Mouse (Mus musculus): ENCODE measurements around the gene Tmem233. TPM values are rescaled to one million over a fixed set of nuclear protein-coding genes. Genes with fewer than 3 reads are reported as not detected.

Gene Tmem233
- polyA plus RNA-seq, 1 experiment from 2014 or later: not detected

GRCm38 (mm10) chr5:116009091-116009851, 73.8 kb downstream of the Tmem233 start:
- H3K9ac ChIP-seq (ENCODE audit: low read length): no peak overlapping the region
- no peaks in the 10 kb centered on the region for H3K27me3 ChIP-seq (ENCODE audit: control insufficient read depth, insufficient read depth, low read length)
- H3K4me2 ChIP-seq (ENCODE audit: low read depth, severe bottlenecking): no peak overlapping the region
- H3K27ac ChIP-seq (replicated peaks; ENCODE audit: low read depth, low read length): no peak overlapping the region
- peaks cover 11% of the 10 kb centered on the region for H3K36me3 ChIP-seq (ENCODE audit: control insufficient read depth, insufficient read depth, low read length)
- H3K4me1 ChIP-seq (ENCODE audit: control insufficient read depth, insufficient read depth, low read length): no peaks in the 10 kb centered on the region
- no peaks in the 10 kb centered on the region for H3K9me3 ChIP-seq (ENCODE audit: control insufficient read depth, low read length)
- H3K4me3 ChIP-seq (ENCODE audit: low read depth, low read length): no peak overlapping the region
- 74% methylated on average over 15 of the region's 15 CpGs for WGBS
- DNase-seq (ENCODE audit: low spot score) (no peak), ATAC-seq (ENCODE audit: insufficient number of reproducible peaks, low FRiP score, low TSS enrichment, low read depth) (no peak)

GRCm38 (mm10) chr5:116007723-116008122, 75.3 kb downstream of the Tmem233 start:
- no peak for DNase-seq (ENCODE audit: low spot score)
- 84% methylated on average over 13 of the region's 13 CpGs for WGBS
- Histone ChIP-seq H3K36me3 (ENCODE audit: control insufficient read depth, insufficient read depth, low read length) (peaks cover 4% of the 10 kb centered on the region; the same call in 1 of the 2 replicates), H3K9me3 (ENCODE audit: control insufficient read depth, low read length) (no peaks in the 10 kb centered on the region), H3K4me1 (ENCODE audit: control insufficient read depth, insufficient read depth, low read length) (no peaks in the 10 kb centered on the region), H3K27ac (replicated peaks; ENCODE audit: low read depth, low read length) (no peak overlapping the region), H3K9ac (ENCODE audit: low read length) (no peak overlapping the region), H3K27me3 (ENCODE audit: control insufficient read depth, insufficient read depth, low read length) (no peaks in the 10 kb centered on the region), H3K4me3 (ENCODE audit: low read depth, low read length) (no peak overlapping the region), H3K4me2 (ENCODE audit: low read depth, severe bottlenecking) (no peak overlapping the region)
- no peak for ATAC-seq (ENCODE audit: insufficient number of reproducible peaks, low FRiP score, low TSS enrichment, low read depth)

- DNase-seq (ENCODE audit: low spot score) (no peak), ATAC-seq (ENCODE audit: insufficient number of reproducible peaks, low FRiP score, low TSS enrichment, low read depth) (no peak)
- no peaks in the 10 kb centered on the region for H3K27me3 ChIP-seq (ENCODE audit: control insufficient read depth, insufficient read depth, low read length)
- no peak overlapping the region for H3K9ac ChIP-seq (ENCODE audit: low read length)
- 71% methylated on average over 22 of the region's 22 CpGs for WGBS
- H3K4me3 ChIP-seq (ENCODE audit: low read depth, low read length): no peak overlapping the region
- no peak overlapping the region for H3K4me2 ChIP-seq (ENCODE audit: low read depth, severe bottlenecking)
- no peaks in the 10 kb centered on the region for H3K9me3 ChIP-seq (ENCODE audit: control insufficient read depth, low read length)
- no peaks in the 10 kb centered on the region for H3K4me1 ChIP-seq (ENCODE audit: control insufficient read depth, insufficient read depth, low read length)
- peaks cover 4% of the 10 kb centered on the region; the same call in 1 of the 2 replicates for H3K36me3 ChIP-seq (ENCODE audit: control insufficient read depth, insufficient read depth, low read length)
- H3K27ac ChIP-seq (replicated peaks; ENCODE audit: low read depth, low read length): no peak overlapping the region
Measured at GRCm38 (mm10) chr5:116006324-116007099, 76.5 kb downstream of the Tmem233 start.

- H3K9ac ChIP-seq (ENCODE audit: low read length): no peak overlapping the region
- H3K36me3 ChIP-seq (ENCODE audit: control insufficient read depth, insufficient read depth, low read length): peaks cover 7% of the 10 kb centered on the region; the same call in 1 of the 2 replicates
- DNase-seq (ENCODE audit: low spot score) (no peak), ATAC-seq (ENCODE audit: insufficient number of reproducible peaks, low FRiP score, low TSS enrichment, low read depth) (no peak)
- no peaks in the 10 kb centered on the region for H3K4me1 ChIP-seq (ENCODE audit: control insufficient read depth, insufficient read depth, low read length)
- WGBS: 89% methylated on average over 10 of the region's 10 CpGs
- H3K4me2 ChIP-seq (ENCODE audit: low read depth, severe bottlenecking): no peak overlapping the region
- H3K4me3 ChIP-seq (ENCODE audit: low read depth, low read length): no peak overlapping the region
- no peaks in the 10 kb centered on the region for H3K27me3 ChIP-seq (ENCODE audit: control insufficient read depth, insufficient read depth, low read length)
- no peak overlapping the region for H3K27ac ChIP-seq (replicated peaks; ENCODE audit: low read depth, low read length)
- H3K9me3 ChIP-seq (ENCODE audit: control insufficient read depth, low read length): no peaks in the 10 kb centered on the region
Measured at GRCm38 (mm10) chr5:116004271-116004670, 78.8 kb downstream of the Tmem233 start.

- H3K9ac ChIP-seq (ENCODE audit: low read length): no peak overlapping the region
- WGBS: 47% methylated on average over 13 of the region's 13 CpGs
- ATAC-seq (ENCODE audit: insufficient number of reproducible peaks, low FRiP score, low TSS enrichment, low read depth): no peak
- no peak overlapping the region for H3K4me2 ChIP-seq (ENCODE audit: low read depth, severe bottlenecking)
- no peak overlapping the region for H3K27ac ChIP-seq (replicated peaks; ENCODE audit: low read depth, low read length)
- H3K4me3 ChIP-seq (ENCODE audit: low read depth, low read length): no peak overlapping the region
- H3K27me3 ChIP-seq (ENCODE audit: control insufficient read depth, insufficient read depth, low read length): no peaks in the 10 kb centered on the region
- H3K36me3 ChIP-seq (ENCODE audit: control insufficient read depth, insufficient read depth, low read length): peaks cover 7% of the 10 kb centered on the region; the same call in 1 of the 2 replicates
- no peaks in the 10 kb centered on the region for H3K4me1 ChIP-seq (ENCODE audit: control insufficient read depth, insufficient read depth, low read length)
- DNase-seq (ENCODE audit: low spot score): no peak
- H3K9me3 ChIP-seq (ENCODE audit: control insufficient read depth, low read length): no peaks in the 10 kb centered on the region
Measured at GRCm38 (mm10) chr5:116003825-116004224, 79.2 kb downstream of the Tmem233 start.

- no peaks in the 10 kb centered on the region for H3K9me3 ChIP-seq (ENCODE audit: control insufficient read depth, low read length)
- H3K4me1 ChIP-seq (ENCODE audit: control insufficient read depth, insufficient read depth, low read length): no peaks in the 10 kb centered on the region
- H3K27me3 ChIP-seq (ENCODE audit: control insufficient read depth, insufficient read depth, low read length): no peaks in the 10 kb centered on the region
- H3K9ac ChIP-seq (ENCODE audit: low read length): no peak overlapping the region
- H3K4me3 ChIP-seq (ENCODE audit: low read depth, low read length): no peak overlapping the region
- DNase-seq (ENCODE audit: low spot score): no peak
- H3K27ac ChIP-seq (replicated peaks; ENCODE audit: low read depth, low read length): no peak overlapping the region
- peaks cover 7% of the 10 kb centered on the region; the same call in 1 of the 2 replicates for H3K36me3 ChIP-seq (ENCODE audit: control insufficient read depth, insufficient read depth, low read length)
- H3K4me2 ChIP-seq (ENCODE audit: low read depth, severe bottlenecking): no peak overlapping the region
- WGBS: 87% methylated on average over 8 of the region's 8 CpGs
- no peak for ATAC-seq (ENCODE audit: insufficient number of reproducible peaks, low FRiP score, low TSS enrichment, low read depth)
Measured at GRCm38 (mm10) chr5:116003154-116003553, 79.9 kb downstream of the Tmem233 start.

- DNase-seq (ENCODE audit: low spot score) (no peak), ATAC-seq (ENCODE audit: insufficient number of reproducible peaks, low FRiP score, low TSS enrichment, low read depth) (no peak)
- peaks cover 5% of the 10 kb centered on the region; the same call in 1 of the 2 replicates for H3K36me3 ChIP-seq (ENCODE audit: control insufficient read depth, insufficient read depth, low read length)
- H3K4me1 ChIP-seq (ENCODE audit: control insufficient read depth, insufficient read depth, low read length): no peaks in the 10 kb centered on the region
- no peaks in the 10 kb centered on the region for H3K27me3 ChIP-seq (ENCODE audit: control insufficient read depth, insufficient read depth, low read length)
- WGBS: 76% methylated on average over 13 of the region's 13 CpGs
- H3K4me2 ChIP-seq (ENCODE audit: low read depth, severe bottlenecking): no peak overlapping the region
- no peak overlapping the region for H3K27ac ChIP-seq (replicated peaks; ENCODE audit: low read depth, low read length)
- H3K9me3 ChIP-seq (ENCODE audit: control insufficient read depth, low read length): no peaks in the 10 kb centered on the region
- no peak overlapping the region for H3K4me3 ChIP-seq (ENCODE audit: low read depth, low read length)
- H3K9ac ChIP-seq (ENCODE audit: low read length): no peak overlapping the region
Measured at GRCm38 (mm10) chr5:115997376-115997775, 85.7 kb downstream of the Tmem233 start.

GRCm38 (mm10) chr5:115994101-115994500, 88.9 kb downstream of the Tmem233 start:
- Histone ChIP-seq H3K4me3 (ENCODE audit: low read depth, low read length) (no peak overlapping the region), H3K27ac (replicated peaks; ENCODE audit: low read depth, low read length) (no peak overlapping the region), H3K27me3 (ENCODE audit: control insufficient read depth, insufficient read depth, low read length) (no peaks in the 10 kb centered on the region), H3K36me3 (ENCODE audit: control insufficient read depth, insufficient read depth, low read length) (peaks cover 18% of the 10 kb centered on the region), H3K4me2 (ENCODE audit: low read depth, severe bottlenecking) (no peak overlapping the region), H3K9ac (ENCODE audit: low read length) (no peak overlapping the region), H3K4me1 (ENCODE audit: control insufficient read depth, insufficient read depth, low read length) (no peaks in the 10 kb centered on the region), H3K9me3 (ENCODE audit: control insufficient read depth, low read length) (0 out of 2 replicates have a peak, but pooled peaks cover 3% of the 10 kb centered on the region)
- WGBS: 94% methylated on average over 15 of the region's 15 CpGs
- ATAC-seq (ENCODE audit: insufficient number of reproducible peaks, low FRiP score, low TSS enrichment, low read depth) (no peak), DNase-seq (ENCODE audit: low spot score) (no peak)
